10 mouse cellular contexts compared by ENCODE assay signal in genomic region chr4:40156153-40156552, GRCm38 (mm10). TPM values are rescaled to one million over a fixed set of nuclear protein-coding genes. Genes with fewer than 3 reads are reported as not detected.
DNase-seq lines count a peak whose midpoint lies in the region; ATAC-seq and TF ChIP-seq lines count a peak whose summit lies in the region.
"Had no signal": no experiment of that assay in that cellular context is flagged by ENCODE, and none has a peak within 500 bp of the region (broad histone marks: within the 10 kb centered on the region; RNA-seq: fewer than 3 reads in every experiment).

No protein-coding gene starts in this region.

- WGBS in liver, postnatal 0 days (ENCODE audit: insufficient replicate concordance) = 38% methylated on average over 2 of the region's 2 CpGs
- WGBS in stomach, postnatal 0 days = 50% methylated on average over 2 of the region's 2 CpGs
- WGBS in neural tube, embryonic 15.5 days = 92% methylated on average over 2 of the region's 2 CpGs

- no peak overlapping the region for H3K9ac ChIP-seq in liver, postnatal 0 days (replicated peaks)
- no peak overlapping the region for H3K9ac ChIP-seq in stomach, postnatal 0 days (ENCODE audit: low read length)
- no peak overlapping the region for H3K9ac ChIP-seq in neural tube, embryonic 15.5 days (replicated peaks)
- H3K9ac ChIP-seq: forebrain, postnatal 0 days; limb, embryonic 15.5 days had no signal

- no peaks in the 10 kb centered on the region for H3K9me3 ChIP-seq in liver, postnatal 0 days (ENCODE audit: low read length)
- H3K9me3 ChIP-seq in stomach, postnatal 0 days (ENCODE audit: control insufficient read depth, low read length) = no peaks in the 10 kb centered on the region
- H3K9me3 ChIP-seq in neural tube, embryonic 15.5 days (replicated peaks) = no peaks in the 10 kb centered on the region
- H3K9me3 ChIP-seq: limb, embryonic 15.5 days had no signal

- 0 out of 2 replicates have a peak, but pooled peaks cover 3% of the 10 kb centered on the region for H3K36me3 ChIP-seq in liver, postnatal 0 days (replicated peaks; ENCODE audit: insufficient read depth, low read length)
- H3K36me3 ChIP-seq in stomach, postnatal 0 days (ENCODE audit: control insufficient read depth, insufficient read depth, low read length) = no peaks in the 10 kb centered on the region
- H3K36me3 ChIP-seq in neural tube, embryonic 15.5 days = no peaks in the 10 kb centered on the region
- H3K36me3 ChIP-seq: limb, embryonic 15.5 days had no signal

- no peak for ATAC-seq in monocyte, adult 5-6 weeks (replicated peaks; ENCODE audit: insufficient number of reproducible peaks, low FRiP score, low TSS enrichment, poor library complexity, severe bottlenecking)
- peak; percentile 70 for ATAC-seq in liver, postnatal 0 days
- ATAC-seq in stomach, postnatal 0 days (ENCODE audit: low FRiP score, low TSS enrichment) = peak; percentile 51; the same call in 1 of the 2 replicates
- ATAC-seq in neural tube, embryonic 15.5 days (ENCODE audit: low FRiP score) = no peak
- ATAC-seq: forebrain, postnatal 0 days had no signal

- H3K4me1 ChIP-seq in liver, postnatal 0 days (ENCODE audit: insufficient read depth) = peaks cover 33% of the 10 kb centered on the region
- H3K4me1 ChIP-seq in stomach, postnatal 0 days (replicated peaks; ENCODE audit: control insufficient read depth, insufficient read depth) = peaks cover 6% of the 10 kb centered on the region; the same call in 1 of the 2 replicates
- peaks cover 4% of the 10 kb centered on the region; the same call in 1 of the 2 replicates for H3K4me1 ChIP-seq in neural tube, embryonic 15.5 days

- TF ChIP-seq EP300 in liver, postnatal 0 days (IDR thresholded peaks at IDR 0.05; ENCODE audit: low read depth) = peak; percentile 72
- TF ChIP-seq EP300 in stomach, postnatal 0 days (optimal IDR thresholded peaks at IDR 0.05) = no peak

- H3K4me2 ChIP-seq in liver, postnatal 0 days (ENCODE audit: low read depth, low read length) = peak overlapping the region; percentile 34; the same call in 1 of the 2 replicates
- H3K4me2 ChIP-seq in stomach, postnatal 0 days (replicated peaks; ENCODE audit: low read depth) = no peak overlapping the region
- H3K4me2 ChIP-seq in neural tube, embryonic 15.5 days = no peak overlapping the region
- H3K4me2 ChIP-seq: limb, embryonic 15.5 days had no signal

- H3K27ac ChIP-seq in liver, postnatal 0 days (ENCODE audit: low read depth) = peak overlapping the region; percentile 87
- H3K27ac ChIP-seq in stomach, postnatal 0 days (replicated peaks) = peak overlapping the region; percentile 13; the same call in 1 of the 2 replicates
- no peak overlapping the region for H3K27ac ChIP-seq in neural tube, embryonic 15.5 days (replicated peaks)
- H3K27ac ChIP-seq: limb, embryonic 15.5 days had no signal

- H3K27me3 ChIP-seq in liver, postnatal 0 days (ENCODE audit: insufficient read depth, low read length) = no peaks in the 10 kb centered on the region
- no peaks in the 10 kb centered on the region for H3K27me3 ChIP-seq in stomach, postnatal 0 days (ENCODE audit: control insufficient read depth, insufficient read depth, low read length)
- H3K27me3 ChIP-seq in neural tube, embryonic 15.5 days (replicated peaks) = no peaks in the 10 kb centered on the region
- H3K27me3 ChIP-seq: limb, embryonic 15.5 days had no signal

- H3K4me3 ChIP-seq in liver, postnatal 0 days (ENCODE audit: low read depth, low read length) = no peak overlapping the region
- no peak overlapping the region for H3K4me3 ChIP-seq in stomach, postnatal 0 days (ENCODE audit: low read depth, low read length)
- no peak overlapping the region for H3K4me3 ChIP-seq in neural tube, embryonic 15.5 days (replicated peaks)
- H3K4me3 ChIP-seq: limb, embryonic 15.5 days had no signal

- peak; percentile 16 to 21 for DNase-seq in monocyte, adult 2 months (ENCODE audit: low read depth in 1 of 2, low spot score in 2 of 2)
- peak; percentile 33 for DNase-seq in fibroblast of lung, adult 2 months (ENCODE audit: low read depth)
- peak; percentile 73 for DNase-seq in liver, postnatal 0 days
- no peak for DNase-seq in stomach, postnatal 0 days (ENCODE audit: low spot score)
- DNase-seq in ovary, postnatal 14 days (ENCODE audit: low spot score) = no peak
- no peak for DNase-seq in left cerebral cortex, postnatal 25 days (ENCODE audit: low spot score in 2 of 2)
- DNase-seq: forebrain, postnatal 0 days had no signal

- intact Hi-C loops in left cerebral cortex, postnatal 25 days (cut with DNase I) = no loop called here

- no peak for TF ChIP-seq CTCF in liver, postnatal 0 days (IDR thresholded peaks at IDR 0.05; ENCODE audit: low read depth)
- TF ChIP-seq CTCF in stomach, postnatal 0 days (IDR thresholded peaks at IDR 0.05; ENCODE audit: low read depth) = no peak

RNA-seq across cellular contexts. Expression of gene Aco1, which starts 13.3 kb away (rescaled TPM):
- total RNA-seq in monocyte, adult 5-6 weeks (2017) = 18.2 to 24.5 TPM (median 20.6 TPM) in 3 replicates
- polyA plus RNA-seq in liver, postnatal 0 days (2015; fragmentation: Nextera tagmentation; extraction: Ambion mirVana) = 40.1 and 41.1 TPM in 2 replicates
- polyA plus RNA-seq in stomach, postnatal 0 days (2015; fragmentation: Nextera tagmentation; extraction: Ambion mirVana) = 33.2 and 35.9 TPM in 2 replicates
- 40.8 and 42.2 TPM in 2 replicates for polyA plus RNA-seq in neural tube, embryonic 15.5 days (2015; fragmentation: Nextera tagmentation; extraction: Ambion mirVana)
- total RNA-seq in left cerebral cortex, postnatal 25 days (2021) = 10 to 100 TPM; 29.5 to 32.2 TPM

Comparison
In these comparisons a context has a peak if more than half of its experiments do, and no peak if none do; other contexts are left out.
1. DNase-seq: peak in monocyte, adult 2 months (2 of 2), fibroblast of lung, adult 2 months (single experiment) and liver, postnatal 0 days (single experiment); none in stomach, postnatal 0 days (single experiment), ovary, postnatal 14 days (single experiment) and left cerebral cortex, postnatal 25 days (0 of 2).
2. ATAC-seq: peak in liver, postnatal 0 days (single experiment) and stomach, postnatal 0 days (single experiment); none in monocyte, adult 5-6 weeks (single experiment) and neural tube, embryonic 15.5 days (single experiment).